Mouse (Mus musculus): ENCODE measurements around the gene Pkdcc.

Gene Pkdcc

DNA sequence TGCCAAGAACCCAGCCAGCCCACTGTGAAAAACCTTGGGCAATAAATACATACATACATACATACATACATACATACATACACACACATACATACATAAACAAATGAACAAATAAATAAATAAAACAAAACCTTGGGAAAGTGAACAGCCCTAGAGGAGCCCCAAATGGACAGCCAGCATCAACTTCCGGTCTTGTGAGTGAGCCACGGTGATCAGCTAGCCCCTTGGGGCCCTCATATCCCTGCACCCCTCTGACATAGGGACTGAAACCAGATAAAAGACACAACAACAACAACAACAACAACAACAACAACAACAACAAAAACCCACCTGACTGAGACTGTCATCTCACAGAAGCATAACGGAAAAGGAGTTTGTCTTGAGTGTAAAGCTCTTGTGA lies 30.4 kb downstream of the Pkdcc start:
- no peak for DNase-seq (ENCODE audit: low spot score in 2 of 2)

GRCm38 (mm10) chr17:83246090-83246489 lies 31.0 kb downstream of the Pkdcc start:
- DNase-seq (ENCODE audit: low spot score in 2 of 2), result no peak

DNA sequence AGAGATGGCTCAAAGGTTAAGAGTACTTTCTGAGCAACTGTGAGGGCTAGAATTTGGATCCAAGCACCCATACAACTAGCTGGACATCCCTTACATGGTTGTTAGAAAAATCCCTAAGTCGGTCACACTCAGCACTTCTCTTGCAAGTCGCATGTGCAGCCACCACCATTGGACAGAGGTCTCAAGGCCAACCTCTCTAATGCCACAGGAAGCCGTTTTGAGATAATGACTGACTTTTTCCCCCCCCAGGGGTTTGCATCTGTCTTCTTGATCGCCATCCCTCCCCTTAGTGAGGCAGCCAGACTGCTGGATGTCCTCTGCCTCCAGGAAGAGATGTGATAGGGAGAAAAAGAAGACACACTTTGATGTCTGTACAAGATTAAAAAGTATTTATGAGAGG lies 32.1 kb downstream of the Pkdcc start:
- no peak for DNase-seq (ENCODE audit: low spot score in 2 of 2)

DNA sequence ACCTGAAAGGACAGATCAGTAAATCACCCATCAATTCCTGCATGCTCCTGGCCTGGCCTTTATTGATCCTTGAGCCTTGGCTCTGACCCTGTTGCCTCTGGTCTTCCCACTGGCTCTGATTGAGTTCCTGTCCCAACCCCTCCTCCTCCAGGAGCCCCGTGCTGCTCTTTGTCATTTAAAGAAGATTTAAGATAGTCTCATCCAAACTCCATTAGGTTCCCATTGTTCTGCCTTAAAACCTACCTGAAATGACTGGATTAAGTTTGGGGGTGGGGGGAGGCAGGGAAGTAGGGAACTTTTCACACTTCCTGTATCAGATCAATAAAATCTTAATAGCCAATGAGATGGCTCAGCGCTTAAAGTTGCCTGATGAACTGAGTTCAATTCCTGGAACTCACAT lies 33.4 kb downstream of the Pkdcc start:
- DNase-seq (ENCODE audit: low spot score in 2 of 2), result no peak

- DNase-seq (ENCODE audit: low spot score in 2 of 2), result no peak
These were observed 35.9 kb downstream of the Pkdcc start for GRCm38 (mm10) chr17:83250903-83251526.

- DNase-seq (ENCODE audit: low spot score in 2 of 2), result no peak
These were observed 38.1 kb downstream of the Pkdcc start for GRCm38 (mm10) chr17:83253051-83253649.

DNA sequence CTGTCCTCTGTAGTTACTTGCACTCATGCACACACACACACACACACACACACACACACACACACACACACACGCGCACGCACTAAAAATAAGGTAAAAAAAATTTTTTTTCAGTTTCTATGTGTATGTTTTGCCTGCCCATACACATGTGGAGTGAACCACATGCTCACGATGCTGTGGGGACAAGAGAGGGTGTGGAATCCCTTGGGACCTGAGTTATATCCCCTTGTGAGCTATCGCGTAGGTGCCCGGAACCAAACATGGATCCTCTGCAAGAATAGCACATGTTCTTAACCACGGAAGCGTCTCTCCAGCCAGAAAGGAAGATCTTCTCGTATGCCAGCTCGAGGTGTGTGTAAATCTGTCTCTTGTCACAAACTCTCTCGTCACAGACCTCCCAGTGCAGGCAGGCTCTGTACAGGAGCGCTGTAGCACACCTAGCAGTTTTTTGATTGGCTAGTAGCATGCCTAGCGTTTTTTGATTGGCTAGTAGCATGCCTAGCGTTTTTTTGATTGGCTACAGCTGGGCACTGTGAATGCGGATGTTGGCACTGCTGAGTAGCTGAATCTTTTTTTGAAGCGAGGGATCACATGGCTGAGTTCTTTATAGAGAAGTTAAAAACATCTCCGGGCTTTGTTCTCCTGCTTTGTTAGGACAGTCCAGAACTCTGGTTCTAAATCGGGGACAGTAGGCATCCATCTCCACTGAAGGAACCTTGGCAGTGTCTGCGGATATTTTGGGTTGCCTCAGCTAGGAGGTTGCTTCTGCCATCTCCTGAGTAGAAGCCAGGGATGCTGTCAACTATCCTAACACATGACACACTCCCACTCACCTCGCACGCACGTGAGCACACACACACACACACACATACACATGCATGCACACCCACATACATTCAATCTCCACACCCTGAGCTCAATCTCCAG lies 52.4 kb downstream of the Pkdcc start:
- peak; percentile 74 to 85 for DNase-seq (ENCODE audit: low spot score in 2 of 2)

DNA sequence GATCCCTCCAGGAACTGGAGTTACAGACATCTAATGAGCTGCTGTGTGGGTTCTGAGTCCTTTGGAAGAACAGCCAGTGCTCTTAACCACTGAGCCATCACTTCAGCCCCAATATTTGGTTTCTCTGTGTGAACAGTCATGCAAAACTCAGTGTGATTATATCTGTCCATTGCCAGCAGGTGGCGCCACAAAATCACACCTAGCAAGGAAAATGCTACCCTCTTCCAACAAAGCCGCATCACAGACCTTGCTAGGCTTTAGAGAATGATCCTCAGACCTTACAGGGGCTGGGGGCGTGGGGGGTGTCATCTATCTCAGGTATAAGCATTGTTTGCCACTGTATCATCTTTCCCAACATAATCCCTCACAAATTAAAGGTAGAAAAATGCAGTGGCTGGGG lies 56.4 kb downstream of the Pkdcc start:
- peak; percentile 41 to 82 for DNase-seq (ENCODE audit: low spot score in 2 of 2)

GRCm38 (mm10) chr17:83272641-83273040 lies 57.5 kb downstream of the Pkdcc start:
- DNase-seq (ENCODE audit: low spot score in 2 of 2), result no peak

DNA sequence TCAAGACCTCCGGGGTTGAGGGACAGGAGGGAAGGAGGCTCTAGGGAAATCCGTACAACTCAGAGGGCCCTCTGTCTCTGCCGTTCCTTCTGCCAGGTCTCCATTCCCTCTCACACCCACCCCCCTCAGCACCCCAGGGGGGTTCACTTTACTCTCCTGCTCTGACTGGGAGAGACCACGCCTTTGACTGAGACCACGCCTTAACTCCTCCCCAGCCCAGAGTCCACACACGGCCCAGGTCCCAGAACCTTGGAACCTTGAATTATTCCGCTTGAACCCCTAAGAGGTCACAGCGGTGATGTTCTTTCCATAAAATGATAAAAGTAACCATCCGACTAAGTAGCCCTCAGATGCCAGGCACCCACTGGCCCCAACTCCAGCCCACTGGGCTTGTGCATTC lies 58.5 kb downstream of the Pkdcc start:
- no peak for DNase-seq (ENCODE audit: low spot score in 2 of 2)

DNA sequence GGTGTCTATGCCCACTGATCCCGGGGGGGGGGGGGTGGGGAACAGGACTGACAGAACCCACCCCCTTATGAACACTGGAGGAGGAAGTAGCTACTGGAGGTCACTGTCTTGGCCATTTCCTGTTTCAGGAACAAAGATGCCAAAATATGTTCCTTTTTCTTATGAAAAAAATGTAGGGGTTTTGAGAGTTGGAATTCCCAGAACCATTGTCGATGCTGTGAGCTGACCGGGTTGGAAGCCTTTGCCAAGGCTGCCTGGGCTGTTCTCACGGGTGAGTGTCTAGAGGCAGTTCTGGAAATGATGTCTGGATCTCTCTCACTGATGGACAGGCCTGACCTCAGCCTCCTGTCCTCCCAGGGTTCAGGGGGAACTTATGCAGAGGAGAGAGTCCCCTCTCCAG lies 59.0 kb downstream of the Pkdcc start:
- no peak for DNase-seq (ENCODE audit: low spot score in 2 of 2)

Data from frontal cortex, postnatal 10 days (tissue).